Mouse (Mus musculus): ENCODE results near the gene Lgals3bp. TPM values are rescaled to one million over a fixed set of nuclear protein-coding genes. Genes with fewer than 3 reads are reported as not detected.

Lgals3bp gene
- polyA plus RNA-seq, 1 experiment from 2014 or later = 5.1 TPM

- ATAC-seq (ENCODE audit: insufficient number of reproducible peaks, low FRiP score) = no peak
- Histone ChIP-seq H3K36me3 (no peaks in the 10 kb centered on the region), H3K9ac (no peak overlapping the region), H3K27me3 (replicated peaks) (no peaks in the 10 kb centered on the region), H3K9me3 (replicated peaks) (no peaks in the 10 kb centered on the region), H3K27ac (ENCODE audit: poor library complexity, severe bottlenecking) (no peak overlapping the region), H3K4me3 (no peak overlapping the region), H3K4me1 (replicated peaks) (peaks cover 48% of the 10 kb centered on the region), H3K4me2 (no peak overlapping the region)
- WGBS = 44% methylated on average over 10 of the region's 10 CpGs
These were observed 41.0 kb downstream of the Lgals3bp start for GRCm38 (mm10) chr11:118360907-118361341.

GRCm38 (mm10) chr11:118360491-118360890 lies 41.4 kb downstream of the Lgals3bp start:
- ATAC-seq (ENCODE audit: insufficient number of reproducible peaks, low FRiP score) = no peak
- Histone ChIP-seq H3K27ac (ENCODE audit: poor library complexity, severe bottlenecking) (no peak overlapping the region), H3K27me3 (replicated peaks) (no peaks in the 10 kb centered on the region), H3K9ac (no peak overlapping the region), H3K4me1 (replicated peaks) (peaks cover 48% of the 10 kb centered on the region), H3K9me3 (replicated peaks) (no peaks in the 10 kb centered on the region), H3K4me3 (no peak overlapping the region), H3K36me3 (no peaks in the 10 kb centered on the region), H3K4me2 (no peak overlapping the region)
- 68% methylated on average over 7 of the region's 7 CpGs for WGBS

- peak within 1 kb of the TSS; percentile 87 for H3K4me2 ChIP-seq
- peaks cover 29% of the 10 kb centered on the region for H3K4me1 ChIP-seq (replicated peaks)
- H3K4me3 ChIP-seq = peak within 1 kb of the TSS; percentile 81
- H3K36me3 ChIP-seq = peaks cover 8% of the 10 kb centered on the region; the same call in 1 of the 2 replicates
- peak within 1 kb of the TSS; percentile 91 for H3K9ac ChIP-seq
- H3K9me3 ChIP-seq (replicated peaks) = no peaks in the 10 kb centered on the region
- 37% methylated on average over 6 of the region's 6 CpGs for WGBS
- peak within 1 kb of the TSS; percentile 80 for H3K27ac ChIP-seq (ENCODE audit: poor library complexity, severe bottlenecking)
- no peaks in the 10 kb centered on the region for H3K27me3 ChIP-seq (replicated peaks)
- peak; percentile 38 for ATAC-seq (ENCODE audit: insufficient number of reproducible peaks, low FRiP score)
These were observed 46.3 kb downstream of the Lgals3bp start, which contains the start of gene Timp2 for GRCm38 (mm10) chr11:118355640-118356039. Gene Timp2 (minus strand): TSS chr11:118355740.

- under 1% methylated on average over 35 of the region's 43 CpGs for WGBS
These were observed 46.7 kb downstream of the Lgals3bp start for GRCm38 (mm10) chr11:118355205-118355604.

GRCm38 (mm10) chr11:118354636-118355191 lies 47.2 kb downstream of the Lgals3bp start:
- under 1% methylated on average over 44 of the region's 47 CpGs for WGBS
- peaks cover 8% of the 10 kb centered on the region; the same call in 1 of the 2 replicates for H3K36me3 ChIP-seq
- peak overlapping the region; percentile 91 for H3K9ac ChIP-seq
- peak overlapping the region; percentile 81 for H3K4me3 ChIP-seq
- peak; percentile 46 for ATAC-seq (ENCODE audit: insufficient number of reproducible peaks, low FRiP score)
- peak overlapping the region; percentile 80 for H3K27ac ChIP-seq (ENCODE audit: poor library complexity, severe bottlenecking)
- H3K4me1 ChIP-seq (replicated peaks) = peaks cover 30% of the 10 kb centered on the region
- no peaks in the 10 kb centered on the region for H3K27me3 ChIP-seq (replicated peaks)
- H3K4me2 ChIP-seq = peak overlapping the region; percentile 87
- H3K9me3 ChIP-seq (replicated peaks) = no peaks in the 10 kb centered on the region

More at GRCm38 (mm10) chr11:118355205-118355604, 46.7 kb downstream of the Lgals3bp start:
- peaks cover 8% of the 10 kb centered on the region; the same call in 1 of the 2 replicates for H3K36me3 ChIP-seq
- H3K9me3 ChIP-seq (replicated peaks) = no peaks in the 10 kb centered on the region
- H3K27me3 ChIP-seq (replicated peaks) = no peaks in the 10 kb centered on the region
- peak overlapping the region; percentile 81 for H3K4me3 ChIP-seq
- H3K9ac ChIP-seq = peak overlapping the region; percentile 91
- peak overlapping the region; percentile 80 for H3K27ac ChIP-seq (ENCODE audit: poor library complexity, severe bottlenecking)
- peak; percentile 88 for ATAC-seq (ENCODE audit: insufficient number of reproducible peaks, low FRiP score)
- peaks cover 28% of the 10 kb centered on the region for H3K4me1 ChIP-seq (replicated peaks)
- peak overlapping the region; percentile 87 for H3K4me2 ChIP-seq

GRCm38 (mm10) chr11:118349494-118349893 lies 52.4 kb downstream of the Lgals3bp start:
- no peaks in the 10 kb centered on the region for H3K27me3 ChIP-seq (replicated peaks)
- H3K4me2 ChIP-seq = no peak overlapping the region
- ATAC-seq (ENCODE audit: insufficient number of reproducible peaks, low FRiP score) = no peak
- no peak overlapping the region for H3K4me3 ChIP-seq
- no peaks in the 10 kb centered on the region for H3K9me3 ChIP-seq (replicated peaks)
- H3K9ac ChIP-seq = no peak overlapping the region
- peaks cover 8% of the 10 kb centered on the region; the same call in 1 of the 2 replicates for H3K36me3 ChIP-seq
- 80% methylated on average over 5 of the region's 5 CpGs for WGBS
- peaks cover 57% of the 10 kb centered on the region for H3K4me1 ChIP-seq (replicated peaks)
- 0 out of 2 replicates have a peak overlapping the region, but pooled peaks have one; percentile 53 for H3K27ac ChIP-seq (ENCODE audit: poor library complexity, severe bottlenecking)

- Histone ChIP-seq H3K4me3 (no peak overlapping the region), H3K27ac (ENCODE audit: poor library complexity, severe bottlenecking) (peak overlapping the region; percentile 53), H3K9me3 (replicated peaks) (no peaks in the 10 kb centered on the region), H3K36me3 (peaks cover 8% of the 10 kb centered on the region; the same call in 1 of the 2 replicates), H3K27me3 (replicated peaks) (no peaks in the 10 kb centered on the region), H3K4me2 (no peak overlapping the region), H3K9ac (no peak overlapping the region; the same call in 1 of the 2 replicates), H3K4me1 (replicated peaks) (peaks cover 52% of the 10 kb centered on the region)
- 58% methylated on average over 5 of the region's 5 CpGs for WGBS
- ATAC-seq (ENCODE audit: insufficient number of reproducible peaks, low FRiP score) = peak; percentile 71
These were observed 53.0 kb downstream of the Lgals3bp start for GRCm38 (mm10) chr11:118348877-118349276.

GRCm38 (mm10) chr11:118348419-118348818 lies 53.5 kb downstream of the Lgals3bp start:
- Histone ChIP-seq H3K4me1 (replicated peaks) (peaks cover 52% of the 10 kb centered on the region), H3K9ac (no peak overlapping the region), H3K4me2 (no peak overlapping the region)

GRCm38 (mm10) chr11:118347911-118348310 lies 54.0 kb downstream of the Lgals3bp start:
- ATAC-seq (ENCODE audit: insufficient number of reproducible peaks, low FRiP score) = no peak
- Histone ChIP-seq H3K27ac (ENCODE audit: poor library complexity, severe bottlenecking) (no peak overlapping the region), H3K4me1 (replicated peaks) (peaks cover 49% of the 10 kb centered on the region)

More at GRCm38 (mm10) chr11:118348419-118348818, 53.5 kb downstream of the Lgals3bp start:
- Histone ChIP-seq H3K9me3 (replicated peaks) (no peaks in the 10 kb centered on the region), H3K27me3 (replicated peaks) (no peaks in the 10 kb centered on the region), H3K36me3 (peaks cover 8% of the 10 kb centered on the region; the same call in 1 of the 2 replicates), H3K4me3 (no peak overlapping the region), H3K27ac (ENCODE audit: poor library complexity, severe bottlenecking) (peak overlapping the region; percentile 45)
- no peak for ATAC-seq (ENCODE audit: insufficient number of reproducible peaks, low FRiP score)
- 49% methylated on average over 3 of the region's 3 CpGs for WGBS

GRCm38 (mm10) chr11:118347391-118347790 lies 54.5 kb downstream of the Lgals3bp start:
- 71% methylated on average over 2 of the region's 2 CpGs for WGBS
- Histone ChIP-seq H3K27me3 (replicated peaks) (no peaks in the 10 kb centered on the region), H3K4me3 (no peak overlapping the region), H3K9me3 (replicated peaks) (no peaks in the 10 kb centered on the region), H3K27ac (ENCODE audit: poor library complexity, severe bottlenecking) (no peak overlapping the region), H3K4me1 (replicated peaks) (peaks cover 54% of the 10 kb centered on the region), H3K9ac (no peak overlapping the region), H3K36me3 (peaks cover 3% of the 10 kb centered on the region; the same call in 1 of the 2 replicates), H3K4me2 (no peak overlapping the region)
- no peak for ATAC-seq (ENCODE audit: insufficient number of reproducible peaks, low FRiP score)

More at GRCm38 (mm10) chr11:118347911-118348310, 54.0 kb downstream of the Lgals3bp start:
- WGBS = 90% methylated on average over 12 of the region's 12 CpGs
- Histone ChIP-seq H3K27me3 (replicated peaks) (no peaks in the 10 kb centered on the region), H3K36me3 (peaks cover 8% of the 10 kb centered on the region; the same call in 1 of the 2 replicates), H3K4me2 (no peak overlapping the region), H3K4me3 (no peak overlapping the region), H3K9ac (no peak overlapping the region), H3K9me3 (replicated peaks) (no peaks in the 10 kb centered on the region)

- Histone ChIP-seq H3K4me3 (no peak overlapping the region), H3K27me3 (replicated peaks) (no peaks in the 10 kb centered on the region), H3K9me3 (replicated peaks) (no peaks in the 10 kb centered on the region), H3K9ac (no peak overlapping the region), H3K4me1 (replicated peaks) (peaks cover 63% of the 10 kb centered on the region), H3K27ac (ENCODE audit: poor library complexity, severe bottlenecking) (no peak overlapping the region), H3K4me2 (no peak overlapping the region), H3K36me3 (no peaks in the 10 kb centered on the region)
- ATAC-seq (ENCODE audit: insufficient number of reproducible peaks, low FRiP score) = no peak
- 88% methylated on average over 8 of the region's 8 CpGs for whole genome bisulfite sequencing
These were observed 55.3 kb downstream of the Lgals3bp start for GRCm38 (mm10) chr11:118346395-118347096.
